Mouse (Mus musculus) bone marrow, adult 2 months (tissue): Measurements from ENCODE around the gene Plekhg5.

ENCODE experiments used
- CTCF ChIP-seq: fragments of 200-500 bp; IDR thresholded peaks from 2 replicates; pipeline ENCODE4 v1.5.1; 2011; ENCODE audit warnings: low read length, control low read depth; ENCODE audit not compliant: control insufficient read depth, insufficient read depth
- POLR2A ChIP-seq: fragments of 200-500 bp; IDR thresholded peaks from 2 replicates; pipeline ENCODE4 v1.6.1; 2011; ENCODE audit warnings: low read depth, mild to moderate bottlenecking, control low read depth, low read length, borderline replicate concordance; ENCODE audit not compliant: control insufficient read depth

- TF ChIP-seq POLR2A (no peak), CTCF (no peak)
These were observed 82.7 kb downstream of the Plekhg5 start for GRCm38 (mm10) chr4:152155019-152155418.
